Mouse (Mus musculus): ENCODE measurements around the gene Wwox. TPM values are rescaled to one million over a fixed set of nuclear protein-coding genes. Genes with fewer than 3 reads are reported as not detected.

Wwox gene
- total and polyA plus RNA-seq, 3 experiments, result 7.8 to 11.5 (median 9.1) TPM

DNA sequence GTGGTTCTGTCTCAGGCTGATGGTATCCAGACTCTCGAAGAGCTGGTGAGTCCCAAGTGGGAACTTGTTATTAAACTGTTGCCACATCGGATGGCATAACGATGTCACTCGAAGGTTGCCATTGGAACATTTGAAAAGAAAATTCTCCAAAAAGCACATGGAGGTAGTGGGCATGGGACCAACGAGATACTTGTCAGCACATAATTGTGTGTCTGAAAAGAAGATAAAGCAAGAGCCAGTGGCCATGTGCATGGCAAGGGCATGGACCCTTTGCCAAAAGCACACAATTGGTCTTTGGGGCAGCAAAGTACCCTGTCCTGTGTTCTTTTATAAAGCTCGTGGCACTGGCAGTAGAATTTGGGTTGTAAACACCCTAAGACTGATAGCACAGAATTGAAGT lies 909.2 kb downstream of the Wwox start:
- H3K4me1 ChIP-seq (ENCODE audit: control insufficient read depth in 1 of 2, insufficient read depth in 2 of 2), result no peaks in the 10 kb centered on the region
- H3K4me3 ChIP-seq (replicated peaks in 1 of 3; ENCODE audit: low read depth in 2 of 3, low read length in 2 of 3, poor library complexity in 1 of 3), result no peak overlapping the region
- no peaks in the 10 kb centered on the region for H3K36me3 ChIP-seq (replicated peaks in 1 of 2; ENCODE audit: control insufficient read depth in 1 of 2, insufficient read depth in 1 of 2, low read length in 1 of 2)
- H3K9me3 ChIP-seq (replicated peaks; ENCODE audit: low read length), result no peaks in the 10 kb centered on the region
- H3K79me2 ChIP-seq (replicated peaks; ENCODE audit: control insufficient read depth, extremely low read depth, insufficient read depth, poor library complexity, severe bottlenecking), result no peaks in the 10 kb centered on the region
- dilution Hi-C loops (cut with MboI; ENCODE audit: extremely low pct_ligation_motif_present, extremely low pct_unique_long_range_greater_than_20kb, low sequenced_read_pairs) (no loop called here), in situ Hi-C loops (cut with MboI; ENCODE audit: low pct_ligation_motif_present, low pct_unique_long_range_greater_than_20kb, low sequenced_read_pairs) (no loop called here)
- no peak overlapping the region for H3K9ac ChIP-seq (ENCODE audit: insufficient read depth, low read depth)
- DNase-seq (ENCODE audit: extremely low read depth), result no peak
- TF ChIP-seq ZMIZ1 (IDR thresholded peaks at IDR 0.05; ENCODE audit: low read depth, low read length), result no peak
- no peak for TF ChIP-seq TCF12 (IDR thresholded peaks at IDR 0.05; ENCODE audit: low read depth, low read length)
- no peak for TF ChIP-seq PAX5 (IDR thresholded peaks at IDR 0.05; ENCODE audit: low read length)
- no peak for TF ChIP-seq POLR2A (IDR thresholded peaks at IDR 0.05; ENCODE audit: low read depth, low read length)
- H3K27ac ChIP-seq (ENCODE audit: insufficient read depth, low read depth), result no peak overlapping the region
- H3K27me3 ChIP-seq (replicated peaks), result peaks cover 60% of the 10 kb centered on the region
- no peak overlapping the region for H3K4me2 ChIP-seq (ENCODE audit: insufficient read depth, low read depth, poor library complexity, severe bottlenecking)

DNA sequence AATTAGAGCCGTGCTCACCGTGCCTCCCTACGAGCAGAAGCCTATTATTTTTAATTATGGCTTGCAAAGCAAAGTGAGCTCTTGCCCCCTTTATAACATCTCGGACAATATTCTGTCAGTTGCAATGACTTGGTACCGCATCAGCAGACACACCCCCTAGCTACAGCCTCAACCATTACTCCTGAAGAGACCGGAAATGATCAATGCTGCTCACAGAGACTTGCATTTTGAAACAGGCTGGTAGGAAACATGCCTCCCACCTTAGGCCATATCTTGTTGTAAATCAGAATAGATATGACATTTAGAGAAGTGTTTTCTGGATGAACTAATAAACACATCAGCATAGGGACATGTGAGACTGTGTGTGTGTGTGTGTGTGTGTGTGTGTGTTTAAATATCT lies 911.3 kb downstream of the Wwox start:
- in situ Hi-C loops (cut with MboI; ENCODE audit: low pct_ligation_motif_present, low pct_unique_long_range_greater_than_20kb, low sequenced_read_pairs) (no loop called here), dilution Hi-C loops (cut with MboI; ENCODE audit: extremely low pct_ligation_motif_present, extremely low pct_unique_long_range_greater_than_20kb, low sequenced_read_pairs) (no loop called here)
- no peak overlapping the region for H3K4me2 ChIP-seq (ENCODE audit: insufficient read depth, low read depth, poor library complexity, severe bottlenecking)
- no peak overlapping the region for H3K27ac ChIP-seq (ENCODE audit: insufficient read depth, low read depth)
- TF ChIP-seq SIN3A (IDR thresholded peaks at IDR 0.05; ENCODE audit: low read length) (no peak), KAT2A (IDR thresholded peaks at IDR 0.05; ENCODE audit: insufficient replicate concordance, low read length) (no peak)
- H3K4me1 ChIP-seq (ENCODE audit: control insufficient read depth in 1 of 2, insufficient read depth in 2 of 2), result no peaks in the 10 kb centered on the region
- peaks cover 47% of the 10 kb centered on the region for H3K27me3 ChIP-seq (replicated peaks)
- no peaks in the 10 kb centered on the region for H3K79me2 ChIP-seq (replicated peaks; ENCODE audit: control insufficient read depth, extremely low read depth, insufficient read depth, poor library complexity, severe bottlenecking)
- peaks cover 10% of the 10 kb centered on the region for H3K9me3 ChIP-seq (replicated peaks; ENCODE audit: low read length)
- no peak overlapping the region for H3K9ac ChIP-seq (ENCODE audit: insufficient read depth, low read depth)
- DNase-seq (ENCODE audit: extremely low read depth), result no peak
- H3K36me3 ChIP-seq (replicated peaks in 1 of 2; ENCODE audit: control insufficient read depth in 1 of 2, insufficient read depth in 1 of 2, low read length in 1 of 2), result no peaks in the 10 kb centered on the region
- no peak overlapping the region for H3K4me3 ChIP-seq (replicated peaks in 1 of 3; ENCODE audit: low read depth in 2 of 3, low read length in 2 of 3, poor library complexity in 1 of 3)

DNA sequence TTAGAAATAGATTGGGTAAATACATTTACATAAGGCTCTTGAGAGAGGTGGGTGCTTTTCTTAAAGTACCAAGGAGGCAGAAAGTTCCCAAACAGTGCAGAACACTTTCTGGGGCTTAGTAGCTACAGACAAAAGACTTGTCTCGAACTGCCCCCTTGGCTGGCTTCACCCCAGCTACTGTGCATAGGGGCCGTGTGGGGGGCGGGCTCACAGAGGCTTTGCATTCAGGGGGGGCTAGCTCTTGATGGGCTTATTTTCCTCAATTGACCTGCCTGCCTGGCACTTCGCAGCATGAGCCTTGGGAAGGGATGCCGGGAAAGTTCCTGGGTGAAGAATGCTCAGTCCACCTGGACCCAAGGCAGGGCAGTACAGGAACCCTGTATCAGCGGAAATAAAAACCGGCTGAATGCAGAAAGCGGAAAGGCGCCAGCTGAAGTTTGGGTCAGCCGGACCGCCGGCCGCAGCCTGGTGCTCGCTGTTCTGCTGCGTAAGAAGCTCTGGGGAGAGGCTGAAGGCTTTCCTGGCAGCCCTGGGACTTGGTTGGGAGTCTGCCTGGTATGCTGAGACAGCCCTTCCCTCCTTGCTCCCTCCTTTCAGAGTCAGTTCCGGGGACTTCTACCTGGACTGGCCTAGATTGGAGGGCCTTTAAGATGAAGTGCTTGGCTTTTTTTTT lies 918.3 kb downstream of the Wwox start:
- in situ Hi-C loops (cut with MboI; ENCODE audit: low pct_ligation_motif_present, low pct_unique_long_range_greater_than_20kb, low sequenced_read_pairs), result no loop called here
- no peaks in the 10 kb centered on the region for H3K4me1 ChIP-seq (ENCODE audit: control insufficient read depth in 1 of 2, insufficient read depth in 2 of 2)
- DNase-seq (ENCODE audit: extremely low read depth), result no peak
- no peak overlapping the region for H3K27ac ChIP-seq (ENCODE audit: insufficient read depth, low read depth)
- TF ChIP-seq ZNF384 (IDR thresholded peaks at IDR 0.05; ENCODE audit: low read depth, low read length) (no peak), MEF2A (IDR thresholded peaks at IDR 0.05; ENCODE audit: borderline replicate concordance, low read depth, low read length) (no peak), ZC3H11A (IDR thresholded peaks at IDR 0.05; ENCODE audit: low read depth, low read length) (no peak), PAX5 (IDR thresholded peaks at IDR 0.05; ENCODE audit: low read length) (no peak), KAT2A (IDR thresholded peaks at IDR 0.05; ENCODE audit: insufficient replicate concordance, low read length) (no peak), USF1 (IDR thresholded peaks at IDR 0.05; ENCODE audit: low read depth, low read length) (no peak), ZKSCAN1 (IDR thresholded peaks at IDR 0.05; ENCODE audit: borderline replicate concordance, low read depth, low read length) (no peak), MXI1 (IDR thresholded peaks at IDR 0.05; ENCODE audit: low read depth, low read length) (no peak), GABPA (IDR thresholded peaks at IDR 0.05; ENCODE audit: insufficient replicate concordance, low read depth, low read length) (no peak), SMC3 (IDR thresholded peaks at IDR 0.05; ENCODE audit: low read depth, low read length) (no peak), MYC (IDR thresholded peaks at IDR 0.05; ENCODE audit: low read depth, low read length) (no peak), RAD21 (IDR thresholded peaks at IDR 0.05; ENCODE audit: low read depth, low read length) (no peak), TCF12 (IDR thresholded peaks at IDR 0.05; ENCODE audit: low read depth, low read length) (no peak), NRF1 (IDR thresholded peaks at IDR 0.05; ENCODE audit: low read depth, low read length) (no peak), E2F4 (IDR thresholded peaks at IDR 0.05; ENCODE audit: insufficient replicate concordance, low read depth, low read length) (no peak), BHLHE40 (IDR thresholded peaks at IDR 0.05; ENCODE audit: low read depth, low read length) (no peak), CHD1 (IDR thresholded peaks at IDR 0.05; ENCODE audit: low read depth, low read length) (no peak), HCFC1 (IDR thresholded peaks at IDR 0.05; ENCODE audit: low read depth, low read length) (no peak), ETS1 (conservative IDR thresholded peaks at IDR 0.05; ENCODE audit: low read depth, low read length) (no peak), UBTF (IDR thresholded peaks at IDR 0.05; ENCODE audit: low read depth, low read length) (no peak)
- H3K9ac ChIP-seq (ENCODE audit: insufficient read depth, low read depth), result no peak overlapping the region
- no peaks in the 10 kb centered on the region for H3K36me3 ChIP-seq (replicated peaks in 1 of 2; ENCODE audit: control insufficient read depth in 1 of 2, insufficient read depth in 1 of 2, low read length in 1 of 2)
- peaks cover 58% of the 10 kb centered on the region for H3K27me3 ChIP-seq (replicated peaks)
- no peak overlapping the region for H3K4me3 ChIP-seq (replicated peaks in 1 of 3; ENCODE audit: low read depth in 2 of 3, low read length in 2 of 3, poor library complexity in 1 of 3)
- no peak overlapping the region for H3K4me2 ChIP-seq (ENCODE audit: insufficient read depth, low read depth, poor library complexity, severe bottlenecking)
- H3K79me2 ChIP-seq (replicated peaks; ENCODE audit: control insufficient read depth, extremely low read depth, insufficient read depth, poor library complexity, severe bottlenecking), result no peaks in the 10 kb centered on the region
- peaks cover 14% of the 10 kb centered on the region for H3K9me3 ChIP-seq (replicated peaks; ENCODE audit: low read length)
- dilution Hi-C loops (cut with MboI; ENCODE audit: extremely low pct_ligation_motif_present, extremely low pct_unique_long_range_greater_than_20kb, low sequenced_read_pairs), result no loop called here
